Mouse (Mus musculus) cerebellum, adult 2 months (tissue): ENCODE data around the gene Serinc2.

Experiments
- CTCF ChIP-seq: fragments of 200-500 bp; IDR thresholded peaks from 2 replicates; pipeline ENCODE4 v1.5.1; 2011; ENCODE audit warnings: low read depth, mild to moderate bottlenecking, control low read depth, low read length, moderate library complexity, borderline replicate concordance; ENCODE audit not compliant: insufficient read depth
- POLR2A ChIP-seq: fragments of 200-500 bp; IDR thresholded peaks from 2 replicates; pipeline ENCODE4 v1.6.1; 2011; ENCODE audit warnings: low read length, control low read depth, borderline replicate concordance; ENCODE audit not compliant: insufficient read depth

DNA sequence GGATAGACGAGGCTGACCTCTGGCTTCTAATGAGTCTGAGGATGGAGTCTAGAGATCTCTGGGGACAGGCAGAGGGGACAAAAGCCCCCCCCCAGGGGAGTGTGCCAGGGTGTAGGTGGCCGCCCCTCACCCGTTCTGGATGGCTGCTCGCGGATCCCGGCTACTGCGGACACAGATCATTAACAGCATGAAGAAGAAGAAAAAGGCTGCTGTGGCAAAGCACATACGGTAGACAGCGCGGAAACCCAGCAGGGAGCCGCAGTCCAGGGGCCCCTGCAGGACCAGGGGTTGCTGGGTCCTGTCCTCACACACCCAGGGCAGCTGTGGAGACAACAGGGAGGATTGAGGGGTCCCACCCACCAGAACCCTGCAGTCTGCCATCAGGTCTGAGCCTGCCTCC, 14.9 kb downstream of the Serinc2 start:
- no peak for TF ChIP-seq CTCF
- TF ChIP-seq POLR2A: no peak
